Mouse (Mus musculus): ENCODE data around the gene Bhlhb9.
"Not testable (repeated sequence)": the region's sequence is repeated elsewhere in the genome, so short reads cannot be mapped to it uniquely, and the experiment has no call there.

The Bhlhb9 gene

GRCm38 (mm10) chrX:135797212-135797644 is at the start of gene Bhlhb9:
Gene Bhlhb9 (plus strand): TSS chrX:135797594.
- DNase-seq (ENCODE audit: low read depth), result peak; percentile 20

- DNase-seq (ENCODE audit: low read depth), result peak; percentile 61
Observed at GRCm38 (mm10) chrX:135752832-135753231, 44.6 kb upstream of the Bhlhb9 start.

GRCm38 (mm10) chrX:135761707-135762106 is 35.7 kb upstream of the Bhlhb9 start:
- DNase-seq (ENCODE audit: low read depth), result no peak

- no peak for DNase-seq (ENCODE audit: low read depth)
Observed at GRCm38 (mm10) chrX:135768043-135768548, 29.3 kb upstream of the Bhlhb9 start.

GRCm38 (mm10) chrX:135768565-135768964 is 28.8 kb upstream of the Bhlhb9 start:
- DNase-seq (ENCODE audit: low read depth), result no peak

GRCm38 (mm10) chrX:135791536-135791935 is 5.9 kb upstream of the Bhlhb9 start:
- no peak for DNase-seq (ENCODE audit: low read depth)

- no peak for DNase-seq (ENCODE audit: low read depth)
Observed at GRCm38 (mm10) chrX:135792326-135792725, 5.1 kb upstream of the Bhlhb9 start.

GRCm38 (mm10) chrX:135795591-135796304 is 1.6 kb upstream of the Bhlhb9 start:
- peak; percentile 3 for DNase-seq (ENCODE audit: low read depth)

GRCm38 (mm10) chrX:135796305-135797211 is 836 bp upstream of the Bhlhb9 start:
- DNase-seq (ENCODE audit: low read depth), result not testable (repeated sequence)

GRCm38 (mm10) chrX:135804149-135804548 is 6.8 kb downstream of the Bhlhb9 start:
- no peak for DNase-seq (ENCODE audit: low read depth)

- peak; percentile 14 for DNase-seq (ENCODE audit: low read depth)
Observed at GRCm38 (mm10) chrX:135805780-135806179, 8.4 kb downstream of the Bhlhb9 start.

- not testable (repeated sequence) for DNase-seq (ENCODE audit: low read depth)
Observed at GRCm38 (mm10) chrX:135835896-135836295, 38.5 kb downstream of the Bhlhb9 start.

GRCm38 (mm10) chrX:135837896-135838295 is 40.5 kb downstream of the Bhlhb9 start:
- DNase-seq (ENCODE audit: low read depth), result no peak

- not testable (repeated sequence) for DNase-seq (ENCODE audit: low read depth)
Observed at GRCm38 (mm10) chrX:135838521-135839360, 41.3 kb downstream of the Bhlhb9 start, which contains the start of gene Gprasp2. Gene Gprasp2 (plus strand): TSS chrX:135839034.

GRCm38 (mm10) chrX:135839397-135840391 is 42.3 kb downstream of the Bhlhb9 start:
- peak; percentile 2 for DNase-seq (ENCODE audit: low read depth)

GRCm38 (mm10) chrX:135866806-135867205 is 69.4 kb downstream of the Bhlhb9 start:
- not testable (repeated sequence) for DNase-seq (ENCODE audit: low read depth)

- no peak for DNase-seq (ENCODE audit: low read depth)
Observed at GRCm38 (mm10) chrX:135876679-135877078, 79.3 kb downstream of the Bhlhb9 start.

GRCm38 (mm10) chrX:135879626-135880025 is 82.2 kb downstream of the Bhlhb9 start:
- no peak for DNase-seq (ENCODE audit: low read depth)

GRCm38 (mm10) chrX:135885411-135886233 is 88.2 kb downstream of the Bhlhb9 start:
- DNase-seq (ENCODE audit: low read depth), result peak; percentile 25

GRCm38 (mm10) chrX:135886234-135886585 is 88.8 kb downstream of the Bhlhb9 start:
- no peak for DNase-seq (ENCODE audit: low read depth)
